Mouse (Mus musculus) cerebellum, adult 2 months (tissue): ENCODE results near the gene Ispd.

Experiments used
- CTCF ChIP-seq: fragments of 200-500 bp; IDR thresholded peaks from 2 replicates; pipeline ENCODE4 v1.5.1; 2011; ENCODE audit warnings: low read depth, mild to moderate bottlenecking, control low read depth, low read length, moderate library complexity, borderline replicate concordance; ENCODE audit not compliant: insufficient read depth
- POLR2A ChIP-seq: fragments of 200-500 bp; IDR thresholded peaks from 2 replicates; pipeline ENCODE4 v1.6.1; 2011; ENCODE audit warnings: low read length, control low read depth, borderline replicate concordance; ENCODE audit not compliant: insufficient read depth

- TF ChIP-seq CTCF (no peak), POLR2A (no peak)
Measured at GRCm38 (mm10) chr12:36385386-36385785, 4.1 kb downstream of the Ispd start.
